Mouse (Mus musculus): Measurements from ENCODE around the gene Timm44. TPM values are rescaled to one million over a fixed set of nuclear protein-coding genes. Genes with fewer than 3 reads are reported as not detected.

Gene Timm44
- polyA plus RNA-seq, 1 experiment from 2014 or later: 44.5 TPM

DNA sequence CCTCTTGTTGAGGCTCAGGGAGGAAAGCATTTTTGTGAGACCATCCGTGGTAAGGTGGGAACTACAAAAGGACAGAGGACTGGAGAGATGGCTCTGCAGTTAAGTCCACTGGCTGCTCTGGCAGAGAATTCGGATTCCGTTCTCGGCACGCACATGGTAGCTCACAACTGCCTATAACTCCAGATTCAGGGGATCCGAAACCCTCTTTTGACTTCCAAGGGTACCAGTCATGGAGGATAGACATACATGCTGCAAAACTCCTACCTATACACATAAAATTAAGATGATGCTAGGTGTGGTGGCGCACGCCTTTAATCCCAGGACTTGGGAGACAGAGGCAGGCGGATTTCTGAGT, 375 bp upstream of the Timm44 start:
- WGBS: 25% methylated on average over 9 of the region's 9 CpGs
- peaks cover 9% of the 10 kb centered on the region; the same call in 1 of the 2 replicates for H3K36me3 ChIP-seq (ENCODE audit: control insufficient read depth, insufficient read depth)
- H3K4me2 ChIP-seq (ENCODE audit: low read length): peak overlapping the region; percentile 61
- no peak for ATAC-seq
- H3K27me3 ChIP-seq (replicated peaks; ENCODE audit: control insufficient read depth, insufficient read depth, low read length): no peaks in the 10 kb centered on the region
- H3K9ac ChIP-seq (replicated peaks; ENCODE audit: low read depth, low read length): peak overlapping the region; percentile 73
- no peaks in the 10 kb centered on the region for H3K9me3 ChIP-seq (ENCODE audit: control insufficient read depth, low read length)
- H3K4me1 ChIP-seq (replicated peaks; ENCODE audit: control insufficient read depth, insufficient read depth, low read length): peaks cover 11% of the 10 kb centered on the region
- H3K4me3 ChIP-seq (replicated peaks; ENCODE audit: low read length): peak overlapping the region; percentile 66
- peak overlapping the region; percentile 84 for H3K27ac ChIP-seq (ENCODE audit: low read length)

DNA sequence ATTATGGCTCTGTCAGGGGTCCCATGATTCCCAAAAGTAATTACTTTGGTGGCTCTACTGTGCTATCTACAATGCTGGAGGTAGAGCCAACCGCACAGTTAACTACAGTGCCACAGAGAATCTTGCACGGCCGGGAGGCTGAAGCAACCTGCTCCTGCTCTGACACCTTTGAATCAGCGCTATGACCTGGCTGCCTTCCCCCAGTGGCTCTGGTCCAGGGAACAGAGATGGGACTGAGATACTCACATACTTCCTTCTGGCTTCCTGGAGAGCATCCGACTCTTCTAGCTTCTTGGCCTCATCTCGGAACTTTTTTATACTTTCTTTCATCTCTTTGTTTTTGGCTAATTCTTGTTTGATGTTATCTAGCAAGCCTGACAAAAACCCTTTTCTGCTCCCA, 6.1 kb downstream of the Timm44 start:
- H3K4me2 ChIP-seq (ENCODE audit: low read length): no peak overlapping the region
- WGBS: 95% methylated on average over 6 of the region's 6 CpGs
- no peak overlapping the region for H3K4me3 ChIP-seq (replicated peaks; ENCODE audit: low read length)
- H3K27ac ChIP-seq (ENCODE audit: low read length): no peak overlapping the region
- no peak for ATAC-seq
- peaks cover 2% of the 10 kb centered on the region for H3K4me1 ChIP-seq (replicated peaks; ENCODE audit: control insufficient read depth, insufficient read depth, low read length)
- H3K36me3 ChIP-seq (ENCODE audit: control insufficient read depth, insufficient read depth): peaks cover 40% of the 10 kb centered on the region
- H3K9me3 ChIP-seq (ENCODE audit: control insufficient read depth, low read length): no peaks in the 10 kb centered on the region
- no peaks in the 10 kb centered on the region for H3K27me3 ChIP-seq (replicated peaks; ENCODE audit: control insufficient read depth, insufficient read depth, low read length)
- no peak overlapping the region for H3K9ac ChIP-seq (replicated peaks; ENCODE audit: low read depth, low read length)

DNA sequence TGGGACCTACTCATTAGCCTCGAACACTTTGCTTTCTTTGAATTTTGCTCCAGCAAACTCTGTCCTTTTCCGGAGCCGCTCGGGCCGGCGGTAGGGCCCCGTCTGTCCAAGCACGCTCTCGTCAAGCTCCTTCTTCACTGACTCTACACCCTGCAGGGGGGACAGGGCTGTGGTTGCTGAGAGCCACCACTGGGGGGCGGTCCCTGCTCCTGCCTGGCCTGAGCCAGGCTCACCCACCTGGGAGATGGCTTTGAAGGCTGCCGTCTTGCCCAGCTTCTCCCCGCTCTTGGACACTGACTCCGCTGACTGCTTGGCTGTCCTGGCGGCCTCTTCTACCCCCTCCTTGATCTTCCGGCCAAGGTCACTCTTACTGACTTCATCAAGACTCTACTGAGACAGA, 8.1 kb downstream of the Timm44 start:
- peaks cover 36% of the 10 kb centered on the region for H3K36me3 ChIP-seq (ENCODE audit: control insufficient read depth, insufficient read depth)
- no peaks in the 10 kb centered on the region for H3K4me1 ChIP-seq (replicated peaks; ENCODE audit: control insufficient read depth, insufficient read depth, low read length)
- no peak overlapping the region for H3K4me3 ChIP-seq (replicated peaks; ENCODE audit: low read length)
- H3K27ac ChIP-seq (ENCODE audit: low read length): no peak overlapping the region
- H3K4me2 ChIP-seq (ENCODE audit: low read length): no peak overlapping the region
- no peak overlapping the region for H3K9ac ChIP-seq (replicated peaks; ENCODE audit: low read depth, low read length)
- ATAC-seq: peak; percentile 34; the same call in 1 of the 2 replicates
- H3K9me3 ChIP-seq (ENCODE audit: control insufficient read depth, low read length): no peaks in the 10 kb centered on the region
- H3K27me3 ChIP-seq (replicated peaks; ENCODE audit: control insufficient read depth, insufficient read depth, low read length): no peaks in the 10 kb centered on the region
- WGBS: 71% methylated on average over 15 of the region's 15 CpGs

GRCm38 (mm10) chr8:4265160-4265914, 10.4 kb downstream of the Timm44 start:
- no peak overlapping the region for H3K4me2 ChIP-seq (ENCODE audit: low read length)
- H3K36me3 ChIP-seq (ENCODE audit: control insufficient read depth, insufficient read depth): peaks cover 41% of the 10 kb centered on the region
- H3K9me3 ChIP-seq (ENCODE audit: control insufficient read depth, low read length): no peaks in the 10 kb centered on the region
- H3K4me1 ChIP-seq (replicated peaks; ENCODE audit: control insufficient read depth, insufficient read depth, low read length): no peaks in the 10 kb centered on the region
- no peak overlapping the region for H3K27ac ChIP-seq (ENCODE audit: low read length)
- WGBS: 88% methylated on average over 15 of the region's 15 CpGs
- no peak for ATAC-seq
- no peaks in the 10 kb centered on the region for H3K27me3 ChIP-seq (replicated peaks; ENCODE audit: control insufficient read depth, insufficient read depth, low read length)
- no peak overlapping the region for H3K9ac ChIP-seq (replicated peaks; ENCODE audit: low read depth, low read length)
- no peak overlapping the region for H3K4me3 ChIP-seq (replicated peaks; ENCODE audit: low read length)

DNA sequence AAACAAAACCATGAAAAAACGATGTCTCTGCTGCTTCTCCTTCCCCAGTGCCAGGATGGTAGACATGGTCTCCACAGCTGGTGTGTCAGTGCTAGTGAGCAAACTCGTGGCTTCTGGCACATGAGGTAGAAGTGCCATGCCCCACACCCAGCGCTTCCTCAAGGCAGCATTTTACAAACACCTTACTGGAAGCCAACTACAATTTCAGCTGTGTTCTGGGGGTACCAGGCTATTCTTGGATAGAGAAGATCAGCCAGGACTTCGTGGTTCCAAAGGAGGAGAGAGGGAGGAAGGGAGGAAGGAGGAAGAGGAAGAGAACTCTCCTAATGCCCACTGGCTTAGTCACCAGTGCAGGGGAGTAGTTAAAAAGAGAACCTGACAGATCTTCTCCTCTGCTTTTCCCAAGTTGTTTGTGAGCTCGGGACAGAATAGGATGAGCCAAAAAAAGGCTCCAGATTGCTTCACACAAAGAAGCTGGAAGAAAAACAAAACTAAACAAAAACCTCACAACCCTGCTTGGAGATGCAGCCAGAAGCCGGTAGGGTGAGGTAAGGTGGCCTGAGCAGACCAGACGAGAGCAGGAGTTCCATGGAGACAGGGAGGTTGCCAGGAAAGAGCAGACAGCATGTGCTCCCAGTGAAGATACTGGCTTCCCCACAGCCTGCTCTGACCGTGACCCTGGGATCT, 12.5 kb downstream of the Timm44 start:
- H3K4me3 ChIP-seq (replicated peaks; ENCODE audit: low read length): no peak overlapping the region
- no peak overlapping the region for H3K27ac ChIP-seq (ENCODE audit: low read length)
- no peaks in the 10 kb centered on the region for H3K9me3 ChIP-seq (ENCODE audit: control insufficient read depth, low read length)
- no peak overlapping the region for H3K9ac ChIP-seq (replicated peaks; ENCODE audit: low read depth, low read length)
- 85% methylated on average over 8 of the region's 8 CpGs for WGBS
- no peak for ATAC-seq
- H3K4me2 ChIP-seq (ENCODE audit: low read length): no peak overlapping the region
- H3K27me3 ChIP-seq (replicated peaks; ENCODE audit: control insufficient read depth, insufficient read depth, low read length): no peaks in the 10 kb centered on the region
- H3K36me3 ChIP-seq (ENCODE audit: control insufficient read depth, insufficient read depth): peaks cover 36% of the 10 kb centered on the region
- peaks cover 7% of the 10 kb centered on the region for H3K4me1 ChIP-seq (replicated peaks; ENCODE audit: control insufficient read depth, insufficient read depth, low read length)

DNA sequence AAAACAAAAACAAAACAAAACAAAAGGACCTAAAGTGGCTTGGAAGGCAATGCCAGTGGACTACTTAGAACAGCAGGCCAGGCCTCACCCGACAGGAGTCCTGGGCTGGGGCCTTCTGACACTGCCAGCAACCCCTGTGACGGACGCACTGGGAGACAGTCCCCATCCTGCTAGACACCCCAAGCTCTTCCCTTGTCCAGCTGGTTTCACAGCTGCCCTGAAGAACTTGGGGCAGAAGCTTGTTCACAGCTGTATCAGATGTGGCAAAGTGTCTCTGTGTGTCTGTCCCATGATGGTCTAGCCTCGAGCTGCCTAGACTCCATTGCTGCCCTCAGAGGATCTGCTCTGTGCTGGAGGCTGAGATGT, 15.9 kb downstream of the Timm44 start:
- peaks cover 11% of the 10 kb centered on the region; the same call in 1 of the 2 replicates for H3K36me3 ChIP-seq (ENCODE audit: control insufficient read depth, insufficient read depth)
- no peak for ATAC-seq
- no peaks in the 10 kb centered on the region for H3K27me3 ChIP-seq (replicated peaks; ENCODE audit: control insufficient read depth, insufficient read depth, low read length)
- H3K4me1 ChIP-seq (replicated peaks; ENCODE audit: control insufficient read depth, insufficient read depth, low read length): peaks cover 27% of the 10 kb centered on the region
- 87% methylated on average over 4 of the region's 4 CpGs for WGBS
- no peak overlapping the region for H3K4me2 ChIP-seq (ENCODE audit: low read length)
- peak overlapping the region; percentile 97; the same call in 1 of the 2 replicates for H3K27ac ChIP-seq (ENCODE audit: low read length)
- H3K4me3 ChIP-seq (replicated peaks; ENCODE audit: low read length): no peak overlapping the region; the same call in 1 of the 2 replicates
- H3K9me3 ChIP-seq (ENCODE audit: control insufficient read depth, low read length): no peaks in the 10 kb centered on the region
- H3K9ac ChIP-seq (replicated peaks; ENCODE audit: low read depth, low read length): peak overlapping the region; percentile 96; the same call in 1 of the 2 replicates

DNA sequence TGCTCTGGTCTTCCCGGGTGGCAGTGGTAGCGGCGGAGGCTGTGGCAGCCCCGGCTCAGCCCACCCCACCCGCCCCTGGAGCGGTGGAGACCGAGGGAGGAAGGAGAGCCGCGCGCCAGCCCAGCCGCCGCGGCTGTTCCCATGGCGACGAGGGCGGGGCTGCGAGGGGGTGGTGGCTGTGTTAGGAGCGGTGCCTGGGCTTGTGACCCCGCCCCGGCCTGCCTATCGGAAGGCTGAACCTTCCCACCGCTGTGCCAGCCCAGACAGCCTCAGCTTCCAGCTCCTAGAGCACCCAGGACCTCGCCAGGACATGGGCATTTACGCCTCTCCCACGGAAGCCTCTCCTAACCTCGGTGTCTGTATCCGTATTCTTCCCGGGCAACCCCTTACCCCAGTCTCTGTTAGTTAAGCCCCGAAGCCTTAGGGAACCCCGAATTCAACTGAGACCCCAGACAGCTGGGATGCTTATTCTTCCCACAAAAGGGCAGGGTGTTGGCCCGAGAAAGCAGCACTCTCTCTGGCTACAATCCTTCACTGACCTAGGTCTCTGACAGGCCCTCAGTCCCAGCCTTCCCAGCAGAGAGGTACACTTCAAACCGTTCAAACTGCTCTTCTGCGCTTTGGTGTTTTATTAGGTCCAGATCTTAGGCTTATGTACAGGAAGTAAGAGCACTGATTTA, 16.4 kb downstream of the Timm44 start, which contains the start of gene Ctxn1:
TSS of gene Ctxn1 (minus strand) at position 150 of the 680 bp plus-strand sequence.
- WGBS: 6% methylated on average over 33 of the region's 33 CpGs
- Histone ChIP-seq H3K4me1 (replicated peaks; ENCODE audit: control insufficient read depth, insufficient read depth, low read length) (peaks cover 29% of the 10 kb centered on the region), H3K27ac (ENCODE audit: low read length) (peak within 1 kb of the TSS; percentile 97), H3K4me3 (replicated peaks; ENCODE audit: low read length) (peak within 1 kb of the TSS; percentile 69), H3K36me3 (ENCODE audit: control insufficient read depth, insufficient read depth) (peaks cover 11% of the 10 kb centered on the region; the same call in 1 of the 2 replicates), H3K4me2 (ENCODE audit: low read length) (peak within 1 kb of the TSS; percentile 74), H3K9me3 (ENCODE audit: control insufficient read depth, low read length) (no peaks in the 10 kb centered on the region), H3K27me3 (replicated peaks; ENCODE audit: control insufficient read depth, insufficient read depth, low read length) (no peaks in the 10 kb centered on the region), H3K9ac (replicated peaks; ENCODE audit: low read depth, low read length) (peak within 1 kb of the TSS; percentile 96)
- peak; percentile 92 for ATAC-seq

- Histone ChIP-seq H3K9ac (replicated peaks; ENCODE audit: low read depth, low read length) (peak overlapping the region; percentile 96), H3K36me3 (ENCODE audit: control insufficient read depth, insufficient read depth) (peaks cover 11% of the 10 kb centered on the region; the same call in 1 of the 2 replicates)
Measured at GRCm38 (mm10) chr8:4258678-4259077, 17.0 kb downstream of the Timm44 start.

GRCm38 (mm10) chr8:4258233-4258632, 17.5 kb downstream of the Timm44 start:
- Histone ChIP-seq H3K27ac (ENCODE audit: low read length) (peak overlapping the region; percentile 97), H3K4me3 (replicated peaks; ENCODE audit: low read length) (peak overlapping the region; percentile 69), H3K9me3 (ENCODE audit: control insufficient read depth, low read length) (no peaks in the 10 kb centered on the region), H3K4me2 (ENCODE audit: low read length) (peak overlapping the region; percentile 74), H3K36me3 (ENCODE audit: control insufficient read depth, insufficient read depth) (peaks cover 11% of the 10 kb centered on the region; the same call in 1 of the 2 replicates), H3K27me3 (replicated peaks; ENCODE audit: control insufficient read depth, insufficient read depth, low read length) (no peaks in the 10 kb centered on the region), H3K4me1 (replicated peaks; ENCODE audit: control insufficient read depth, insufficient read depth, low read length) (peaks cover 38% of the 10 kb centered on the region), H3K9ac (replicated peaks; ENCODE audit: low read depth, low read length) (peak overlapping the region; percentile 96)
- ATAC-seq: peak; percentile 55
- WGBS: 3% methylated on average over 32 of the region's 35 CpGs

More at GRCm38 (mm10) chr8:4258678-4259077, 17.0 kb downstream of the Timm44 start:
- peak overlapping the region; percentile 74 for H3K4me2 ChIP-seq (ENCODE audit: low read length)
- H3K9me3 ChIP-seq (ENCODE audit: control insufficient read depth, low read length): no peaks in the 10 kb centered on the region
- ATAC-seq: peak; percentile 66
- WGBS: 1% methylated on average over 31 of the region's 32 CpGs
- peak overlapping the region; percentile 69 for H3K4me3 ChIP-seq (replicated peaks; ENCODE audit: low read length)
- peak overlapping the region; percentile 97 for H3K27ac ChIP-seq (ENCODE audit: low read length)
- H3K4me1 ChIP-seq (replicated peaks; ENCODE audit: control insufficient read depth, insufficient read depth, low read length): peaks cover 35% of the 10 kb centered on the region
- no peaks in the 10 kb centered on the region for H3K27me3 ChIP-seq (replicated peaks; ENCODE audit: control insufficient read depth, insufficient read depth, low read length)

Data from forebrain, embryonic 16.5 days (tissue).